Mouse (Mus musculus) limb, embryonic 11.5 days (tissue): Measurements from ENCODE around the gene Efemp1. TPM values are rescaled to one million over a fixed set of nuclear protein-coding genes. Genes with fewer than 3 reads are reported as not detected.
A peak's percentile ranks its signal among the peaks of the same experiment; 100 is the strongest.

Source experiments
- ATAC-seq: fragments of 200-750 bp; cut with Nextera tagmentation; 2 replicates; pipeline ENCODE4 v1.8.0; 2017; ENCODE audit warnings: low read depth; ENCODE audit not compliant: insufficient number of reproducible peaks, low FRiP score, low TSS enrichment
- DNase-seq: peaks from one replicate; pipeline ENCODE4 v3.0.0-alpha.2; 2015; ENCODE audit warnings: low spot score
- H3K27ac ChIP-seq: fragments of 300-500 bp; sonication (generic); replicated peaks from 2 replicates; pipeline ENCODE4 v1.5.1; 2014; ENCODE audit warnings: low read depth, mild to moderate bottlenecking, low read length
- H3K27me3 ChIP-seq: fragments of 300-500 bp; sonication (generic); 2 replicates; pipeline ENCODE4 v1.6.1; 2014; ENCODE audit warnings: mild to moderate bottlenecking, low read length, mixed read lengths; ENCODE audit not compliant: control insufficient read depth, insufficient read depth
- H3K36me3 ChIP-seq: fragments of 300-500 bp; sonication (generic); 2 replicates; pipeline ENCODE4 v1.6.1; 2014; ENCODE audit warnings: mild to moderate bottlenecking, low read length, moderate library complexity, mixed read lengths; ENCODE audit not compliant: control insufficient read depth, insufficient read depth
- H3K4me1 ChIP-seq: fragments of 300-500 bp; sonication (generic); 2 replicates; pipeline ENCODE4 v1.6.1; 2014; ENCODE audit warnings: low read length, mixed read lengths; ENCODE audit not compliant: control insufficient read depth, insufficient read depth
- H3K4me2 ChIP-seq: fragments of 300-500 bp; sonication (generic); 2 replicates; pipeline ENCODE4 v1.6.1; 2014; ENCODE audit warnings: low read depth, mild to moderate bottlenecking, moderate library complexity; ENCODE audit not compliant: severe bottlenecking
- H3K4me3 ChIP-seq: fragments of 300-500 bp; sonication (generic); 2 replicates; pipeline ENCODE4 v1.5.1; 2014; ENCODE audit warnings: low read depth, low read length
- H3K9ac ChIP-seq: fragments of 300-500 bp; sonication (generic); 2 replicates; pipeline ENCODE4 v1.6.1; 2014; ENCODE audit warnings: mild to moderate bottlenecking, low read length
- H3K9me3 ChIP-seq: fragments of 300-500 bp; sonication (generic); 2 replicates; pipeline ENCODE4 v1.6.1; 2016; ENCODE audit warnings: low read length; ENCODE audit not compliant: control insufficient read depth
- WGBS: fragments of 180-500 bp; shearing (Covaris S2); extraction: QIAGEN DNeasy Blood & Tissue Kit; methylation state at CpG from one replicate; pipeline ENCODE4 v1.1.7; 2014; 5-methylcytosine and 5-hydroxymethylcytosine counted together
- polyA plus RNA-seq: library from polyadenylated mRNA; unstranded; fragments of >200 nt; fragmentation: Nextera tagmentation; extraction: Ambion mirVana; gene quantifications from 2 replicates; pipeline ENCODE4 v1.2.1, GENCODE M21; 2014

The Efemp1 gene
- polyA plus RNA-seq, 1 experiment from 2014 or later: 12.7 TPM

GRCm38 (mm10) chr11:28851645-28852044, 1.4 kb upstream of the Efemp1 start:
- no peak overlapping the region for H3K9ac ChIP-seq
- peaks cover 3% of the 10 kb centered on the region; the same call in 1 of the 2 replicates for H3K27me3 ChIP-seq
- ATAC-seq: no peak
- no peaks in the 10 kb centered on the region for H3K4me1 ChIP-seq
- no peak for DNase-seq
- H3K9me3 ChIP-seq: no peaks in the 10 kb centered on the region
- no peak overlapping the region for H3K27ac ChIP-seq
- WGBS: 60% methylated on average over 4 of the region's 4 CpGs
- no peak overlapping the region for H3K4me3 ChIP-seq
- no peaks in the 10 kb centered on the region for H3K36me3 ChIP-seq
- no peak overlapping the region for H3K4me2 ChIP-seq

- Histone ChIP-seq H3K4me1 (no peaks in the 10 kb centered on the region), H3K36me3 (no peaks in the 10 kb centered on the region), H3K4me3 (peak overlapping the region; percentile 41), H3K27ac (no peak overlapping the region), H3K9me3 (no peaks in the 10 kb centered on the region), H3K9ac (no peak overlapping the region), H3K27me3 (peaks cover 3% of the 10 kb centered on the region; the same call in 1 of the 2 replicates), H3K4me2 (peak overlapping the region; percentile 81)
- DNase-seq: no peak
- WGBS: 30% methylated on average over 6 of the region's 6 CpGs
- ATAC-seq: peak; percentile 55; the same call in 1 of the 2 replicates
These were observed 564 bp upstream of the Efemp1 start for GRCm38 (mm10) chr11:28852361-28852919.

GRCm38 (mm10) chr11:28859125-28859524, 6.1 kb downstream of the Efemp1 start:
- DNase-seq: no peak
- no peak overlapping the region for H3K4me2 ChIP-seq
- H3K27ac ChIP-seq: no peak overlapping the region
- H3K4me1 ChIP-seq: no peaks in the 10 kb centered on the region
- H3K4me3 ChIP-seq: no peak overlapping the region
- no peaks in the 10 kb centered on the region for H3K36me3 ChIP-seq
- H3K9me3 ChIP-seq: no peaks in the 10 kb centered on the region
- H3K9ac ChIP-seq: no peak overlapping the region
- ATAC-seq: no peak
- H3K27me3 ChIP-seq: no peaks in the 10 kb centered on the region

GRCm38 (mm10) chr11:28869129-28869528, 16.1 kb downstream of the Efemp1 start:
- Histone ChIP-seq H3K36me3 (no peaks in the 10 kb centered on the region), H3K9ac (no peak overlapping the region), H3K4me1 (no peaks in the 10 kb centered on the region), H3K27ac (no peak overlapping the region), H3K9me3 (no peaks in the 10 kb centered on the region), H3K4me3 (no peak overlapping the region), H3K27me3 (no peaks in the 10 kb centered on the region), H3K4me2 (no peak overlapping the region)
- ATAC-seq: 0 out of 2 replicates have a peak, but pooled peaks have one; percentile 67
- 28% methylated on average over 2 of the region's 2 CpGs for WGBS
- DNase-seq: peak; percentile 43

- no peaks in the 10 kb centered on the region for H3K9me3 ChIP-seq
- H3K4me3 ChIP-seq: no peak overlapping the region
- H3K4me1 ChIP-seq: no peaks in the 10 kb centered on the region
- no peaks in the 10 kb centered on the region for H3K27me3 ChIP-seq
- no peak for ATAC-seq
- H3K36me3 ChIP-seq: no peaks in the 10 kb centered on the region
- H3K27ac ChIP-seq: no peak overlapping the region
- DNase-seq: peak; percentile 21
- no peak overlapping the region for H3K9ac ChIP-seq
- WGBS: 56% methylated on average over 2 of the region's 2 CpGs
- H3K4me2 ChIP-seq: no peak overlapping the region
These were observed 28.5 kb downstream of the Efemp1 start for GRCm38 (mm10) chr11:28881381-28881976.

GRCm38 (mm10) chr11:28883106-28883505, 30.1 kb downstream of the Efemp1 start:
- DNase-seq: no peak
- WGBS: 67% methylated on average over 4 of the region's 4 CpGs
- no peak overlapping the region for H3K4me2 ChIP-seq
- H3K4me3 ChIP-seq: no peak overlapping the region
- no peaks in the 10 kb centered on the region for H3K27me3 ChIP-seq
- no peak overlapping the region for H3K9ac ChIP-seq
- H3K4me1 ChIP-seq: no peaks in the 10 kb centered on the region
- no peak for ATAC-seq
- no peaks in the 10 kb centered on the region for H3K36me3 ChIP-seq
- no peak overlapping the region for H3K27ac ChIP-seq
- no peaks in the 10 kb centered on the region for H3K9me3 ChIP-seq

- no peak for ATAC-seq
- 90% methylated on average over 1 of the region's 1 CpGs for WGBS
- Histone ChIP-seq H3K4me3 (no peak overlapping the region), H3K36me3 (no peaks in the 10 kb centered on the region), H3K4me1 (no peaks in the 10 kb centered on the region), H3K9ac (no peak overlapping the region), H3K27me3 (no peaks in the 10 kb centered on the region), H3K4me2 (no peak overlapping the region), H3K9me3 (no peaks in the 10 kb centered on the region), H3K27ac (no peak overlapping the region)
- no peak for DNase-seq
These were observed 36.5 kb downstream of the Efemp1 start for GRCm38 (mm10) chr11:28889538-28889937.

- WGBS: 64% methylated on average over 5 of the region's 5 CpGs
- H3K4me1 ChIP-seq: no peaks in the 10 kb centered on the region
- DNase-seq (no peak), ATAC-seq (no peak)
- no peaks in the 10 kb centered on the region for H3K36me3 ChIP-seq
- H3K27ac ChIP-seq: no peak overlapping the region
- no peak overlapping the region for H3K9ac ChIP-seq
- H3K4me2 ChIP-seq: no peak overlapping the region
- H3K4me3 ChIP-seq: no peak overlapping the region
- H3K9me3 ChIP-seq: no peaks in the 10 kb centered on the region
- H3K27me3 ChIP-seq: no peaks in the 10 kb centered on the region
These were observed 38.5 kb downstream of the Efemp1 start for GRCm38 (mm10) chr11:28891515-28891914.

GRCm38 (mm10) chr11:28899420-28899819, 46.4 kb downstream of the Efemp1 start:
- no peak overlapping the region for H3K4me3 ChIP-seq
- no peaks in the 10 kb centered on the region for H3K4me1 ChIP-seq
- no peak overlapping the region for H3K4me2 ChIP-seq
- no peak for DNase-seq
- 75% methylated on average over 1 of the region's 1 CpGs for WGBS
- ATAC-seq: no peak
- no peak overlapping the region for H3K27ac ChIP-seq
- no peaks in the 10 kb centered on the region for H3K9me3 ChIP-seq
- H3K27me3 ChIP-seq: no peaks in the 10 kb centered on the region
- no peaks in the 10 kb centered on the region for H3K36me3 ChIP-seq
- H3K9ac ChIP-seq: no peak overlapping the region
